Comparison of ENCODE assay signal across 8 mouse cellular contexts in the genomic region with DNA sequence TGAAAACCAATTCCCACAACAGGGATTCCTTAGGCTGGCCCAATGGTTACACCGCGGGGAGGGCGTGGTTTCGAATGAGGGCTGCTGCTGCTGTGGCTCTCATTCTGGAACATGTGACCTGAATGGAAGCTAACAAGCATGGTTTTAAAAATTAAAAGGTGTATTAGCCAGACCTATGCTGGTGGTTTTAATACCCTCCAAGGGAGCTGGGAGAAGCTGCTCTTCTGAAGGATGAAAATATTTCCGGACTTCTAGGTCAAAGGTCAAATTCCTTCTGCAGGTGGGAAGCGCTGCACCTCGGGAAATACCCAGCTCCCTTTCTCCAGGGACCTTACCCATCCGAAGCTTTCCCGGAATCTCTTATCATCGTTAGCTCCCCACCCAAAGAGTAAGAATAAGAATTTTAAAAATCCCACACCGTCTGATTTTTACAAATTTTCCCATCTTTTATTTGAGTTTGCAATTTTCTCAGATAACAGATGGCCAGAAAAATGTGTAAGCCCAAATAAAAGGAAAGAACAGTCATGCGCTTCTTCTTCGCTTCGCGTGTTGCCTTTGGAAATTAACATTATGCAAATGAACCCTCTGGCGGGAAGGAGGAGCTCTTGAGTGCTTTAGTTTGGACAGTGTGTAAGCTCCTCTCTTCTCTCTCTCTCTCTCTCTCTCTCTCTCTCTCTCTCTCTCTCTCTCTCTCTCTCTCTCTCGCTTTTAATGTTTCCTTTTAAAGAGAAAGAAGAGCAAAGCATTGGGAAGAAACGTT.
DNase-seq lines count a peak whose midpoint lies in the region; ATAC-seq and TF ChIP-seq lines count a peak whose summit lies in the region.

No protein-coding gene starts in this region.

- no peak for TF ChIP-seq CTCF in lung, embryonic 14.5 days (IDR thresholded peaks at IDR 0.05; ENCODE audit: low read depth)
- TF ChIP-seq CTCF in midbrain, postnatal 0 days (IDR thresholded peaks at IDR 0.05), result no peak
- TF ChIP-seq CTCF in thymus, adult 2 months (IDR thresholded peaks at IDR 0.05; ENCODE audit: borderline replicate concordance, control insufficient read depth, extremely low read depth, insufficient read depth, low read length, poor library complexity), result no peak
- no peak for TF ChIP-seq CTCF in liver, postnatal 0 days (IDR thresholded peaks at IDR 0.05; ENCODE audit: low read depth)

- H3K9ac ChIP-seq in lung, embryonic 14.5 days, result no peak overlapping the region
- H3K9ac ChIP-seq in embryonic facial prominence, embryonic 12.5 days, result no peak overlapping the region
- H3K9ac ChIP-seq in hindbrain, embryonic 14.5 days, result no peak overlapping the region
- no peak overlapping the region for H3K9ac ChIP-seq in midbrain, postnatal 0 days (replicated peaks; ENCODE audit: low read length, poor library complexity, severe bottlenecking)
- H3K9ac ChIP-seq in liver, postnatal 0 days (replicated peaks), result no peak overlapping the region

- H3K27me3 ChIP-seq in lung, embryonic 14.5 days (ENCODE audit: insufficient read depth, low read length), result no peaks in the 10 kb centered on the region
- no peaks in the 10 kb centered on the region for H3K27me3 ChIP-seq in embryonic facial prominence, embryonic 12.5 days
- no peaks in the 10 kb centered on the region for H3K27me3 ChIP-seq in hindbrain, embryonic 14.5 days (ENCODE audit: control insufficient read depth, insufficient read depth, low read length)
- no peaks in the 10 kb centered on the region for H3K27me3 ChIP-seq in midbrain, postnatal 0 days (ENCODE audit: insufficient read depth, low read length)
- H3K27me3 ChIP-seq in thymus, adult 2 months (ENCODE audit: control insufficient read depth, insufficient read depth, low read length), result no peaks in the 10 kb centered on the region
- no peaks in the 10 kb centered on the region for H3K27me3 ChIP-seq in liver, postnatal 0 days (ENCODE audit: insufficient read depth, low read length)

- peak overlapping the region; percentile 20 for H3K4me2 ChIP-seq in lung, embryonic 14.5 days
- H3K4me2 ChIP-seq in embryonic facial prominence, embryonic 12.5 days (replicated peaks), result 0 out of 2 replicates have a peak overlapping the region, but pooled peaks have one; percentile 0
- peak overlapping the region; percentile 16 for H3K4me2 ChIP-seq in hindbrain, embryonic 14.5 days (replicated peaks)
- H3K4me2 ChIP-seq in midbrain, postnatal 0 days (ENCODE audit: low read depth, low read length, poor library complexity, severe bottlenecking), result no peak overlapping the region
- no peak overlapping the region for H3K4me2 ChIP-seq in liver, postnatal 0 days (ENCODE audit: low read depth, low read length)

- 26% methylated on average over 18 of the region's 18 CpGs for WGBS in lung, embryonic 14.5 days
- 22% methylated on average over 17 of the region's 18 CpGs for WGBS in embryonic facial prominence, embryonic 12.5 days
- WGBS in hindbrain, embryonic 14.5 days, result 21% methylated on average over 17 of the region's 18 CpGs
- 28% methylated on average over 17 of the region's 18 CpGs for WGBS in midbrain, postnatal 0 days
- WGBS in thymus, adult 2 months, result 87% methylated on average over 18 of the region's 18 CpGs
- WGBS in liver, postnatal 0 days (ENCODE audit: insufficient replicate concordance), result 50% methylated on average over 18 of the region's 18 CpGs

- peaks cover 40% of the 10 kb centered on the region for H3K4me1 ChIP-seq in lung, embryonic 14.5 days (ENCODE audit: insufficient read depth)
- H3K4me1 ChIP-seq in embryonic facial prominence, embryonic 12.5 days, result peaks cover 59% of the 10 kb centered on the region
- peaks cover 31% of the 10 kb centered on the region for H3K4me1 ChIP-seq in hindbrain, embryonic 14.5 days (replicated peaks; ENCODE audit: control insufficient read depth, insufficient read depth, low read length)
- 0 out of 2 replicates have a peak, but pooled peaks cover 4% of the 10 kb centered on the region for H3K4me1 ChIP-seq in midbrain, postnatal 0 days (ENCODE audit: insufficient read depth, low read length)
- no peaks in the 10 kb centered on the region; the same call in 1 of the 2 replicates for H3K4me1 ChIP-seq in thymus, adult 2 months (replicated peaks; ENCODE audit: control insufficient read depth, insufficient read depth, low read length)
- peaks cover 17% of the 10 kb centered on the region for H3K4me1 ChIP-seq in liver, postnatal 0 days (ENCODE audit: insufficient read depth)

- TF ChIP-seq EP300 in liver, postnatal 0 days (IDR thresholded peaks at IDR 0.05; ENCODE audit: low read depth), result no peak

- peak; percentile 45 for DNase-seq in lung, embryonic 14.5 days
- no peak for DNase-seq in lung, postnatal 25 days (ENCODE audit: low spot score)
- peak; percentile 69 for DNase-seq in hindbrain, embryonic 14.5 days (ENCODE audit: low spot score)
- peak; percentile 62 for DNase-seq in midbrain, postnatal 0 days (ENCODE audit: low spot score)
- DNase-seq in thymus, adult 2 months, result no peak
- DNase-seq in liver, postnatal 0 days, result no peak
- DNase-seq in frontal cortex, postnatal 10 days (ENCODE audit: low spot score in 2 of 2), result no peak

- H3K36me3 ChIP-seq in lung, embryonic 14.5 days (ENCODE audit: insufficient read depth), result no peaks in the 10 kb centered on the region
- no peaks in the 10 kb centered on the region for H3K36me3 ChIP-seq in embryonic facial prominence, embryonic 12.5 days
- H3K36me3 ChIP-seq in hindbrain, embryonic 14.5 days (replicated peaks; ENCODE audit: control insufficient read depth, insufficient read depth), result no peaks in the 10 kb centered on the region
- no peaks in the 10 kb centered on the region for H3K36me3 ChIP-seq in midbrain, postnatal 0 days (ENCODE audit: insufficient read depth, low read length)
- no peaks in the 10 kb centered on the region for H3K36me3 ChIP-seq in thymus, adult 2 months (ENCODE audit: control insufficient read depth, insufficient read depth, low read length)
- H3K36me3 ChIP-seq in liver, postnatal 0 days (replicated peaks; ENCODE audit: insufficient read depth, low read length), result no peaks in the 10 kb centered on the region

- peak overlapping the region; percentile 87; the same call in 1 of the 2 replicates for H3K27ac ChIP-seq in lung, embryonic 14.5 days (ENCODE audit: low read depth)
- H3K27ac ChIP-seq in embryonic facial prominence, embryonic 12.5 days, result peak overlapping the region; percentile 95
- H3K27ac ChIP-seq in hindbrain, embryonic 14.5 days, result no peak overlapping the region
- H3K27ac ChIP-seq in midbrain, postnatal 0 days (ENCODE audit: low read depth, low read length), result no peak overlapping the region
- H3K27ac ChIP-seq in thymus, adult 2 months (ENCODE audit: control insufficient read depth, insufficient read depth, low read length), result no peak overlapping the region
- no peak overlapping the region for H3K27ac ChIP-seq in liver, postnatal 0 days (ENCODE audit: low read depth)

- no peak for ATAC-seq in lung, embryonic 14.5 days (ENCODE audit: insufficient read depth)
- ATAC-seq in embryonic facial prominence, embryonic 12.5 days (ENCODE audit: insufficient number of reproducible peaks, insufficient read depth, low FRiP score, low TSS enrichment), result no peak
- ATAC-seq in hindbrain, embryonic 14.5 days (ENCODE audit: low FRiP score), result 0 out of 2 replicates have a peak, but pooled peaks have one; percentile 52
- ATAC-seq in midbrain, postnatal 0 days (ENCODE audit: low FRiP score), result no peak
- no peak for ATAC-seq in liver, postnatal 0 days

- no peak for TF ChIP-seq POLR2A in thymus, adult 2 months (IDR thresholded peaks at IDR 0.05; ENCODE audit: control insufficient read depth, extremely low read depth, insufficient read depth, low read length, poor library complexity)

- no peaks in the 10 kb centered on the region for H3K9me3 ChIP-seq in lung, embryonic 14.5 days (ENCODE audit: low read depth, low read length)
- H3K9me3 ChIP-seq in embryonic facial prominence, embryonic 12.5 days, result no peaks in the 10 kb centered on the region
- H3K9me3 ChIP-seq in hindbrain, embryonic 14.5 days (ENCODE audit: control insufficient read depth, low read length), result no peaks in the 10 kb centered on the region
- no peaks in the 10 kb centered on the region for H3K9me3 ChIP-seq in midbrain, postnatal 0 days (ENCODE audit: low read length)
- no peaks in the 10 kb centered on the region for H3K9me3 ChIP-seq in liver, postnatal 0 days (ENCODE audit: low read length)

- no peak overlapping the region for H3K4me3 ChIP-seq in lung, embryonic 14.5 days (ENCODE audit: low read depth, low read length)
- H3K4me3 ChIP-seq in embryonic facial prominence, embryonic 12.5 days, result no peak overlapping the region
- H3K4me3 ChIP-seq in hindbrain, embryonic 14.5 days (replicated peaks; ENCODE audit: low read length), result no peak overlapping the region
- H3K4me3 ChIP-seq in midbrain, postnatal 0 days (ENCODE audit: low read depth, low read length), result no peak overlapping the region
- H3K4me3 ChIP-seq in thymus, adult 2 months (ENCODE audit: control insufficient read depth, insufficient read depth, low read length), result no peak overlapping the region
- H3K4me3 ChIP-seq in liver, postnatal 0 days (ENCODE audit: low read depth, low read length), result no peak overlapping the region

Comparison
In these comparisons a context has a peak if more than half of its experiments do, and no peak if none do; other contexts are left out.
1. DNase-seq: peak in lung, embryonic 14.5 days (single experiment), hindbrain, embryonic 14.5 days (single experiment) and midbrain, postnatal 0 days (single experiment); none in lung, postnatal 25 days (single experiment), thymus, adult 2 months (single experiment), liver, postnatal 0 days (single experiment) and frontal cortex, postnatal 10 days (0 of 2).
2. H3K27ac ChIP-seq: peak in lung, embryonic 14.5 days (single experiment) and embryonic facial prominence, embryonic 12.5 days (single experiment); none in hindbrain, embryonic 14.5 days (single experiment), midbrain, postnatal 0 days (single experiment), thymus, adult 2 months (single experiment) and liver, postnatal 0 days (single experiment).
3. H3K4me2 ChIP-seq: peak in lung, embryonic 14.5 days (single experiment), embryonic facial prominence, embryonic 12.5 days (single experiment) and hindbrain, embryonic 14.5 days (single experiment); none in midbrain, postnatal 0 days (single experiment) and liver, postnatal 0 days (single experiment).